Mouse (Mus musculus): ENCODE results near the gene Ptgfrn. TPM values are rescaled to one million over a fixed set of nuclear protein-coding genes. Genes with fewer than 3 reads are reported as not detected.

Gene Ptgfrn
- polyA plus RNA-seq, 1 experiment from 2014 or later: 8.3 TPM

GRCm38 (mm10) chr3:101016050-101016449 is 94.0 kb downstream of the Ptgfrn start:
- H3K9me3 ChIP-seq (replicated peaks; ENCODE audit: control insufficient read depth, low read length): no peaks in the 10 kb centered on the region
- H3K4me3 ChIP-seq (ENCODE audit: low read depth, low read length): no peak overlapping the region
- WGBS (ENCODE audit: insufficient replicate concordance): 83% methylated on average over 7 of the region's 7 CpGs
- peaks cover 23% of the 10 kb centered on the region for H3K4me1 ChIP-seq (ENCODE audit: control insufficient read depth, insufficient read depth, low read length)
- H3K9ac ChIP-seq (ENCODE audit: low read depth, low read length): no peak overlapping the region
- H3K27me3 ChIP-seq (ENCODE audit: control insufficient read depth, insufficient read depth, low read length): no peaks in the 10 kb centered on the region
- no peaks in the 10 kb centered on the region for H3K36me3 ChIP-seq (ENCODE audit: control insufficient read depth, insufficient read depth, low read length)
- H3K27ac ChIP-seq (ENCODE audit: low read depth, low read length): no peak overlapping the region
- no peak overlapping the region for H3K4me2 ChIP-seq
- ATAC-seq (replicated peaks; ENCODE audit: insufficient number of reproducible peaks, low FRiP score, low TSS enrichment): no peak

- H3K4me2 ChIP-seq: no peak overlapping the region; the same call in 1 of the 2 replicates
- no peaks in the 10 kb centered on the region for H3K9me3 ChIP-seq (replicated peaks; ENCODE audit: control insufficient read depth, low read length)
- H3K36me3 ChIP-seq (ENCODE audit: control insufficient read depth, insufficient read depth, low read length): no peaks in the 10 kb centered on the region
- H3K27me3 ChIP-seq (ENCODE audit: control insufficient read depth, insufficient read depth, low read length): no peaks in the 10 kb centered on the region
- WGBS (ENCODE audit: insufficient replicate concordance): 41% methylated on average over 4 of the region's 4 CpGs
- H3K4me1 ChIP-seq (ENCODE audit: control insufficient read depth, insufficient read depth, low read length): peaks cover 21% of the 10 kb centered on the region
- no peak for ATAC-seq (replicated peaks; ENCODE audit: insufficient number of reproducible peaks, low FRiP score, low TSS enrichment)
- 0 out of 2 replicates have a peak overlapping the region, but pooled peaks have one; percentile 43 for H3K9ac ChIP-seq (ENCODE audit: low read depth, low read length)
- H3K27ac ChIP-seq (ENCODE audit: low read depth, low read length): 0 out of 2 replicates have a peak overlapping the region, but pooled peaks have one; percentile 7
- H3K4me3 ChIP-seq (ENCODE audit: low read depth, low read length): no peak overlapping the region
Measured at GRCm38 (mm10) chr3:101015254-101015653, 94.8 kb downstream of the Ptgfrn start.

- no peak for ATAC-seq (replicated peaks; ENCODE audit: insufficient number of reproducible peaks, low FRiP score, low TSS enrichment)
- Histone ChIP-seq H3K4me2 (no peak overlapping the region), H3K9me3 (replicated peaks; ENCODE audit: control insufficient read depth, low read length) (no peaks in the 10 kb centered on the region), H3K4me1 (ENCODE audit: control insufficient read depth, insufficient read depth, low read length) (peaks cover 21% of the 10 kb centered on the region), H3K27me3 (ENCODE audit: control insufficient read depth, insufficient read depth, low read length) (no peaks in the 10 kb centered on the region), H3K27ac (ENCODE audit: low read depth, low read length) (no peak overlapping the region), H3K9ac (ENCODE audit: low read depth, low read length) (no peak overlapping the region), H3K36me3 (ENCODE audit: control insufficient read depth, insufficient read depth, low read length) (no peaks in the 10 kb centered on the region), H3K4me3 (ENCODE audit: low read depth, low read length) (no peak overlapping the region)
- WGBS (ENCODE audit: insufficient replicate concordance): 87% methylated on average over 3 of the region's 3 CpGs
Measured at GRCm38 (mm10) chr3:101013536-101013935, 96.5 kb downstream of the Ptgfrn start.

- Histone ChIP-seq H3K9ac (ENCODE audit: low read depth, low read length) (no peak overlapping the region), H3K4me1 (ENCODE audit: control insufficient read depth, insufficient read depth, low read length) (peaks cover 21% of the 10 kb centered on the region), H3K36me3 (ENCODE audit: control insufficient read depth, insufficient read depth, low read length) (no peaks in the 10 kb centered on the region), H3K27me3 (ENCODE audit: control insufficient read depth, insufficient read depth, low read length) (no peaks in the 10 kb centered on the region), H3K4me2 (no peak overlapping the region), H3K9me3 (replicated peaks; ENCODE audit: control insufficient read depth, low read length) (no peaks in the 10 kb centered on the region), H3K27ac (ENCODE audit: low read depth, low read length) (no peak overlapping the region), H3K4me3 (ENCODE audit: low read depth, low read length) (no peak overlapping the region)
- 86% methylated on average over 10 of the region's 10 CpGs for WGBS (ENCODE audit: insufficient replicate concordance)
- no peak for ATAC-seq (replicated peaks; ENCODE audit: insufficient number of reproducible peaks, low FRiP score, low TSS enrichment)
Measured at GRCm38 (mm10) chr3:101013005-101013404, 97.1 kb downstream of the Ptgfrn start.

GRCm38 (mm10) chr3:101012597-101012996 is 97.5 kb downstream of the Ptgfrn start:
- H3K36me3 ChIP-seq (ENCODE audit: control insufficient read depth, insufficient read depth, low read length): no peaks in the 10 kb centered on the region
- no peak overlapping the region for H3K4me2 ChIP-seq
- H3K27me3 ChIP-seq (ENCODE audit: control insufficient read depth, insufficient read depth, low read length): no peaks in the 10 kb centered on the region
- H3K4me3 ChIP-seq (ENCODE audit: low read depth, low read length): no peak overlapping the region
- ATAC-seq (replicated peaks; ENCODE audit: insufficient number of reproducible peaks, low FRiP score, low TSS enrichment): no peak
- no peaks in the 10 kb centered on the region for H3K9me3 ChIP-seq (replicated peaks; ENCODE audit: control insufficient read depth, low read length)
- H3K27ac ChIP-seq (ENCODE audit: low read depth, low read length): no peak overlapping the region
- WGBS (ENCODE audit: insufficient replicate concordance): 80% methylated on average over 8 of the region's 8 CpGs
- peaks cover 21% of the 10 kb centered on the region for H3K4me1 ChIP-seq (ENCODE audit: control insufficient read depth, insufficient read depth, low read length)
- H3K9ac ChIP-seq (ENCODE audit: low read depth, low read length): no peak overlapping the region

- WGBS (ENCODE audit: insufficient replicate concordance): 41% methylated on average over 10 of the region's 10 CpGs
- Histone ChIP-seq H3K27ac (ENCODE audit: low read depth, low read length) (no peak overlapping the region), H3K4me3 (ENCODE audit: low read depth, low read length) (no peak overlapping the region)
Measured at GRCm38 (mm10) chr3:101012131-101012571, 97.9 kb downstream of the Ptgfrn start.

GRCm38 (mm10) chr3:101011203-101011600 is 98.9 kb downstream of the Ptgfrn start:
- peaks cover 21% of the 10 kb centered on the region for H3K4me1 ChIP-seq (ENCODE audit: control insufficient read depth, insufficient read depth, low read length)
- no peak overlapping the region for H3K4me3 ChIP-seq (ENCODE audit: low read depth, low read length)
- WGBS (ENCODE audit: insufficient replicate concordance): 71% methylated on average over 5 of the region's 5 CpGs
- H3K9me3 ChIP-seq (replicated peaks; ENCODE audit: control insufficient read depth, low read length): no peaks in the 10 kb centered on the region
- no peaks in the 10 kb centered on the region for H3K36me3 ChIP-seq (ENCODE audit: control insufficient read depth, insufficient read depth, low read length)
- no peak overlapping the region for H3K27ac ChIP-seq (ENCODE audit: low read depth, low read length)
- H3K27me3 ChIP-seq (ENCODE audit: control insufficient read depth, insufficient read depth, low read length): no peaks in the 10 kb centered on the region
- no peak for ATAC-seq (replicated peaks; ENCODE audit: insufficient number of reproducible peaks, low FRiP score, low TSS enrichment)
- no peak overlapping the region for H3K4me2 ChIP-seq
- H3K9ac ChIP-seq (ENCODE audit: low read depth, low read length): no peak overlapping the region

More at GRCm38 (mm10) chr3:101012131-101012571, 97.9 kb downstream of the Ptgfrn start:
- 0 out of 2 replicates have a peak, but pooled peaks have one; percentile 22 for ATAC-seq (replicated peaks; ENCODE audit: insufficient number of reproducible peaks, low FRiP score, low TSS enrichment)
- Histone ChIP-seq H3K4me2 (no peak overlapping the region), H3K27me3 (ENCODE audit: control insufficient read depth, insufficient read depth, low read length) (no peaks in the 10 kb centered on the region), H3K9ac (ENCODE audit: low read depth, low read length) (no peak overlapping the region), H3K36me3 (ENCODE audit: control insufficient read depth, insufficient read depth, low read length) (no peaks in the 10 kb centered on the region), H3K4me1 (ENCODE audit: control insufficient read depth, insufficient read depth, low read length) (peaks cover 21% of the 10 kb centered on the region), H3K9me3 (replicated peaks; ENCODE audit: control insufficient read depth, low read length) (no peaks in the 10 kb centered on the region)

GRCm38 (mm10) chr3:101010589-101011202 is 99.4 kb downstream of the Ptgfrn start:
- no peaks in the 10 kb centered on the region for H3K27me3 ChIP-seq (ENCODE audit: control insufficient read depth, insufficient read depth, low read length)
- H3K9ac ChIP-seq (ENCODE audit: low read depth, low read length): no peak overlapping the region
- no peak overlapping the region for H3K27ac ChIP-seq (ENCODE audit: low read depth, low read length)
- no peak overlapping the region for H3K4me3 ChIP-seq (ENCODE audit: low read depth, low read length)
- no peaks in the 10 kb centered on the region for H3K36me3 ChIP-seq (ENCODE audit: control insufficient read depth, insufficient read depth, low read length)
- WGBS (ENCODE audit: insufficient replicate concordance): 81% methylated on average over 4 of the region's 4 CpGs
- no peak overlapping the region for H3K4me2 ChIP-seq
- no peak for ATAC-seq (replicated peaks; ENCODE audit: insufficient number of reproducible peaks, low FRiP score, low TSS enrichment)
- H3K4me1 ChIP-seq (ENCODE audit: control insufficient read depth, insufficient read depth, low read length): peaks cover 19% of the 10 kb centered on the region
- no peaks in the 10 kb centered on the region for H3K9me3 ChIP-seq (replicated peaks; ENCODE audit: control insufficient read depth, low read length)

All from heart, embryonic 11.5 days (tissue).